Mouse (Mus musculus) T-helper 17 cell (primary cell): ENCODE data around the gene Adam11.

ENCODE experiments used
- in situ Hi-C, 2 experiments: fragments of 300-600 bp; cut with MboI, MseI; formaldehyde crosslinking; loops; 1 replicate in 1 of 2; 2 replicates in 1 of 2; pipeline ENCODE4 v1.15.1; 2025; ENCODE audit warnings: high pct_unique_total_duplicates in 2 of 2

Adam11 gene

DNA sequence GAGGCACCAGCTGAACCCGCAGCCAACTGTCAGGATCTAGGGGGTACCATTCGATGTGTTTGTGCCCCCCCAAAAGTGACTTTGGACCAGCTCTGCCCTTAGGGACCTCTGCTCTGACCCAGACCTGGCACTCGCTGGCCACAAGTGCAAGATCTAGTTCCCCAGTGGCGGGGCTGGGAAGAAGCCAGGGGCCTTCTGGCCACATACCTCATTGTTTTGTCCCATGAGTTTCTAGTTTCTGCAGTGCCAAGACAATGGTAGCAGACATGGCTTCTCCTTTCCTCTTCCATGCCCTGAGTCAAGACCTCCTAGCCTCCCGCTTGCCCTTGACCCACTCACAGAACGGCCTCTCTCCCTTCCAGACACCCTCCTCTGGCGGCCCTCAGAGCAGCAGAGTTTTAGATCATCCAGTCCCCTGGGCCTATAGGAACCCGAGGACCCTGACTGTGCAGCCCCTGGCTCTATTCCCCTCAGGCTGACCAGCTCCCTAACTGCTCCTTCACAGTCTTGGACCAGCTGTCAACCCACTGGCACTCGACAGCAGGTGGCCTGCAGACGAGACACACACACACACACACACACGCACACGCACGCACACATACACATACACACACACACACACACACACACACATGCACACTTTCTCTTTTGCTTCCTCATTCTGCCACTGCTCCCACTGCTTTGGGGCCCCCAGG is 8.2 kb upstream of the Adam11 start:
- in situ Hi-C loops = no loop called here

DNA sequence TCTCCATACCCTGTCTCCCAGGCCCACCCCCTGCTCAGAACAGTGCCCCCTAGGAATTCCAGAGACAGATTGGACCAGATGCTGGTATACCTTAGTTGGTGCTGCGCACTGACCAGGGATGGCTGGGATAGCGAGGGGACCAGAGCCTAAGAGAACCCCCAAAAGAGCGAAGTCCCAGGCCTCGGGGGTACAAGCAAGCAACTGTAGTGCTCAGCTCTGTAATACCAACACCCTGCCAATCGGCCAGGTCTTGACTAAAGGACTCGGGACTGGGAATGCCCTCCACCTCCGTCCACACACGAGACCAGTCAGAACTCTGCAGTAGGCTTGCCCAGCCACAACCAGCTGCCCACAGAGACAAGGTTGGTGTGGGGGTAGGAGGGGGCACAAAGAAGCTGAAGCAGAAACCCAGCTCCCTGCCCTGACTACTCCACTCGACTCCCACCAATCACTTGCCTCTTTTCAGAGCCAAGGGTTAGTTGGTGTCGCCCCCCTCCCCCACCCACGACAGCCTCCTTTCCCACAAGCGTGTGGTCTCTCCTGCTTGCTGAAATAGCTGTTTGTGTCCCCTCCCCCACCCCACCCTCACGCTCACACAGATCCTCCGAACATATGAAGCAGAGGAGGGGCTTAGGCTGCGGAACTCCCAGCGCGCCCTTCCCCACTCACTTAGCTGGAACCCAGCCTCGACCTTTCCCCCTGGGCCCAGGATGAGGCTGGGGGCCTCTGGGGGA is 7.5 kb upstream of the Adam11 start:
- in situ Hi-C loops = no loop called here

DNA sequence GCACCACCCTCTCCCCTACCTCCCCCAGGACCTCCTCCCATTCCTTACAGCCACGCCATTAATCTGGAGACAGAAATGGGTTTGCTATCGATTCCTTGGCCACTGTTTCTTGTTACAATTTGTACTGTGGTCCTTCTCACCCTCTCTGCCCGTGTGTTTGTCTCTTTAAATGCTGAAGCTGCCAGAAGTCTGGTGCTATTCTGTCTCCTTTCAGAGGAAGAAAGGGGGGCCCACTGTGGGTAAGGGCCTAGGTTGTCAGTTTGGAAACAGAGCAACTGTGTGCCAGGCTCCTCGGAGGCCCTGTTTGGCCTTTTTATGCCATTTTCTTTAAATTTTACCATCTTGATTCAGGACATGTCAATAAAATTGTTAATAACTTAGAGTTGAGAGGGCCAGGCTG is 6.8 kb upstream of the Adam11 start:
- in situ Hi-C loops = no loop called here

DNA sequence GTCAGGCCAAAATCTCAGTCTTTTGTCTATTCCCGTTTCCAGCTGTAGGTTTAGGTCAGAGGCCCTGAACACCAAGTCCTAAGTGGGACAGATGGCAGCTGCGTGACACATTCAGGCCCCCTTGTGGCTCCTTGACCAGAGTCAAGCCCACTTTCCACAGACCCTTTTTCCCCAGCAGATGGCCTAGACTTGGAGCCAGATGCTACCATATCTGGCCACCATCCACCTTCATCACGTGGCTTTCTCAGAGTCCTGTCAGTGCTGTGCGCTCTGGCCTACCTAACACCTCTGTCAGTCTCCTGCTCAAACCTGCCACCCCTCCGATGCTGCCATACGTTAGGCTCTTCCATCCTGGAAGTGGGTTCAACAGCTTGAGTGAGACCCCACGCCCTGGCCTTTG is 5.8 kb upstream of the Adam11 start:
- in situ Hi-C loops = no loop called here

DNA sequence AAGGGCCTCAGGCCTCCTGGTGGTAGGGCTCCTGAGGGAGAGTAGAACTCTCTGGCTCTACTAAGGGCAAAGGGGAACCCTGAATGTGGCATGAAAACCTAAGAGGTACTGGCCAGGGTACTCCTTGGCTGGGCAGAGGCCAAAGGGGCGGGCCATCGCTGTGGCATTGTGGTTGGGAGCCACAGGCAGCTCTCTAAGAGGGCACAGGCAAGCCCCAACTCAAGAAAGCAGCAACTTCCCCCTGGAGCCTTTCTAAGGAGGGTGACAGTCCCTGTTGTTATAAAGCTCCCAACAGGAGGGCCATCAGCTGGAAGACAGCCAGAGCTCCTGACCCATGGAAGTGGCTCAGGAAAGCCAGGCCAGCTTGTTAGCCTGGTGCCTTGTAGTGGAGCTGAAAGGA is 2.3 kb upstream of the Adam11 start:
- in situ Hi-C loops = no loop called here

DNA sequence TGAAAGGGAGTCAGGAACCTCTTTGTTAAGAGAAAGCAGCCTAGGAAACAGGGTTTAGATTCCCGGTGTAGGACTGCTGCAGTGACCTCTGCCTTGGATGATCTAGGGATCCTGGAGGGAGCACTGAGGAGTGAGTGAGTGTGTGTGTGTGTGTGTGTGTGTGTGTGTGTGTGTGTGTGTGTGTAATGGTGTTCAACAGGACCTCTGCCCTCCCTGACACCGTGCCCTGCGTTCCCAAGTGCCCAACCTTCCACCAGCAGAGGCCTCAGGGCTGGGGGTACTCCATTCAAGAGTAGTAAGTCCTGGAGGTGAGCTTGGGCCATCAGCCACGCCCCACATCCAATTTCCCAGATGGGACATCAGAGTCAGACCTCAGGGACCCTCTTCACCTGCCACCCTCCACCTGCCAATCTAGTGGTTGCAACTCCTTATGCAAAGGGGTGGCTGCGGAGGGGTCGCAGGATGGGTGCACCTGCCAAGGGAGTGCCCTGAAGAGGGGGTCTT is 382 bp upstream of the Adam11 start:
- in situ Hi-C loops = no loop called here

DNA sequence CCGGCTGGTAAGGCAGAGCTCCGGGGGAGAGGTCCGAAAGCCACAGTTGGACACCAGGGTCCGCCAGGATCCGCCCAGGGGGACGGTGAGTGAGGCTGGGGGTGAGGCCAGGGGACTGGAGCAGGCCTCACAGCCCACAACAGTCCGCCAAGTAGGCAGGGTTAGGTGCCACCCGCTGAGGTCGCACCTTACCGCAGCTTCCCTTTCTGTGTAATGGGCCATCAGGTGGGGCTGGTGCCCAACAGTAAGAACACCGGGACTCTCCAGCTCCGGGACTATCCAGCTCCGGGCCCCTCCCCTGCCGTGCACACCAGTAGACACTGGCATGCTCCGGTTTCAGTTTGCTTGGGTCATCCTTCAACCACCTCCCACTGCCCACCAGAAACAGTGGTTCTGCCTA is 1.0 kb downstream of the Adam11 start:
- in situ Hi-C loops = no loop called here

DNA sequence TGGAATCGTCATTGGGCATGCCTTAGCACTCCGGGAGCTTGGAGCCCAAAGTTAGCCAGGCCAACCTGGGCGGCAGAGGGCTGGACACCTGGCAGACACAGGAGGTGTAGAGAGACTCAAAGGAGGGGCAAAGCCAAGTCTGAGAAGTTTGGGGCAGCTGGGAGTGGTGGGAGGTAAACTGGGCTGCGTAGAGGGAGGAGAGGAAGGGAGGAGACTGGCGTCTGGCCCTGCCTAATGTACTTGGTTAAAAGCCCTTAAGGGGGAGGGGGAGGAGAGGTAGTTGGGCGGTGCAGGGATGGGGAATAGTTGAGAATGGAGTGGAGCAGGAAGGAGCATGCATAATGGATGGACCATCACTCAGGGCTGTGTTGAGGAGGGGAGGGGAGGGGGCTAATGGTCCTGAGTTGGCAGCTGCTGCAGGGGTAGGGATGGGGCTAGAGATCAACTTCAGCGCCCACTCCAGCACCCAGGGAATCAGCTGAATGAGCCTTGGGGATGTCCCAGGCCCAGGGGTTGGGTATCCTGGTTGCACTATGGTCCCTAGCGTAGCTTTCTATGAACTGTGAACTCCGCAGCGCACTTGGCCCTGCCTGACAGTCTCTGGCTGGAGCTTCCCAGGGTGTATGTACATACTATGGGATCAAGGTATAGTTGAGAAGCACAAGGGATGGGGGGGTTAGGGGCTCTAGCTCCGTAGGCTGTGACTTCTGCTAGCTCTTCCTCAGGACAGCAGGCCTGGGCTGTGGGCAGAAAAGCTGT is 1.9 kb downstream of the Adam11 start:
- in situ Hi-C loops = no loop called here

DNA sequence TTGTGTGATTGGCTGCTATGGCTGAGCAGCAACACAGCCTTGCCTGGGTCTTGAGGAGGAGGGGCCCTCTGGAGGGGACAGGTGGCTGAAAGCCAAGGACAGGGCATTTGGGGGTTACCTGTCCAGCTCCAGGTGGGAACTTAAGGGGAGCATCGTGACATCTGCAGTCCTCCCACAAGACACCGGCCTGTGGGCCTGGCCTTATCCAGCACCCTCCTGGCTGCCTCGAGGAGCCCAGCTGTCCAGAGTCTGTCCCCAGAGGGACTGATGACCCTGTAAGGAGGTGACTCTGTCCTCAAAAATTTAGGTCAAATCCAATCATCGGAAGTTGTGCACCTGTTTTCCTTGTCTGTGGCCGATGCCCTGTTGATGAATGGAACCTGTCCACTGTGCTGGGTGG is 4.2 kb downstream of the Adam11 start:
- in situ Hi-C loops = no loop called here

DNA sequence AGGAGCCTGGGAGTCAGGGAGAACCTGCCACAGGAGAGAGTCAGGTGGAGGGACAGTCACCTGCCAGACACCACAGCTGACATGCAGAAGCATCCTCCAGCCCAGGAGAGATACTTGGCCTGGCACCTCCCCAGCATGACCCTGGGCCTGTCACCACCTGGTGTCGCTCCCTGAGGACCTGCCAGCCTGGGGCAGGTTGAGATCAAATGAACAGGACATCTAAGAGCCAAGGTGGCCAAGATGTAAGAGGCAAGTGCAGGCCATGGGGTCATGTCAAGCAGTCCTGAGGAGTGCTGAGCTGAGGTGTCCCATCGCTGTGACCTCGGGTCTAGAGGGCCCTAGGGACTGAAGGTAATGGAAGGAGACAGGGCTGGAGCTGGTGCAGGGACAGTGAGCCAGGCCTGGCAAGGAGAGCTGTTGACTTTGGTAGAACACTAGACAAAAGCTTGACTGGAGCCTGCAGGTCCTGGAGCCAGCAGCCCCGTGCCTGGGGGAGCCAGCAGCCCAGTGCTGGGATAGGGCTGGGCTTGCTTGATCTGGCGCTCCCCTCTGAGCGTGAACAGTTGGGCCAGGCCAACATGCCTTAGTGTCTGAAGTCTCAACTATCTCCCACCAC is 5.9 kb downstream of the Adam11 start:
- in situ Hi-C loops = no loop called here

DNA sequence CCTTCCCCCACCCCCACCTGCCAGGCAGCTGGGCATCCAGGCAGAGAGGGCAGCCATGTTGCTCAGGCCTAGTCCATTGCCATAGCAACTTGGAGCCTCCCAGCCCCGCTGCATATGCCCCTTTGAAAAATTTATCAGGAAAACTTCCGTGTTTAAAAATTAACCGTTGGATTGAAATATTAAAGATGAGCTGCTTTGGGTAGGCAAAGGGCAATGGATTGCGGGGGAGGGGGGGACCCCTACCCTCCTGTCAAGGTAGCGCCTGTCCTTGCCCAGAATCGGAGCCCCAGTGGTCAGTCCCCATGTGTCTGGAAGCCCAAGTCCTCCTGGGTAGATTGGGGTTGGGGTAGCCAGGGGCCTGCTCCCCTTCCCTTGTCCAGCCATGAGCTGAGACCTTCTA is 7.9 kb downstream of the Adam11 start:
- in situ Hi-C loops = no loop called here

DNA sequence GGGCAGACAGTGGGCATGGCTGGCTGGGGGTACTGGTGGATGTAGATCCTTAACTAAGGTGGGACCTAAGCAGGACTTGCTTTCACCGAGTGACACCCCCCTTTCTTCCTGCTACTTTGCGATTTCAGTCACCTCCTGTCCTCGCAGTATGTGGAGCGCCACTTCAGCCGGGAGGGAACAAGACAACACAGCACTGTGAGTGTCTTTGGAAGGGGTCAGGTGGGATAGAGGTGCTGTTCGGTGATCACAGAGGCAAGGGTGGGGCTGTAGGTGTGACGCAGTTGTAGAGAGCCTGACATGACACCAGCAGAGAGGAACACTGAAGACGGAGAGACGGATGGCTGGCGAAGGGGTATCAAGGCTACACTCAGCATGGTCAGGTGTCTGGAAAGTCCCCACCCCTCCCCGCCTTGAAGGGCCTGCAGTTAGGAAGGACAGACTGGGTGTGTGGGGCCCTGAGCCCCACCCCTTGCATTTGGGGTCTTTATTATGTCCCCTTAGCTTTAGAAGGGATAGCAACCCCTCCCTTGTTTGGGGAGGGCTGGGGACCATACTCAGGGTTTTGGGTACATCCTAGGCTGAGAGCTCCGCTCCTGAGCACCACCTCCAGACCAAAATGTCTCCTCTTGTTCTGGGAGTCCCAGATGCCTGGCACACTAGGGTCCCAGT is 8.9 kb downstream of the Adam11 start:
- in situ Hi-C loops = no loop called here

DNA sequence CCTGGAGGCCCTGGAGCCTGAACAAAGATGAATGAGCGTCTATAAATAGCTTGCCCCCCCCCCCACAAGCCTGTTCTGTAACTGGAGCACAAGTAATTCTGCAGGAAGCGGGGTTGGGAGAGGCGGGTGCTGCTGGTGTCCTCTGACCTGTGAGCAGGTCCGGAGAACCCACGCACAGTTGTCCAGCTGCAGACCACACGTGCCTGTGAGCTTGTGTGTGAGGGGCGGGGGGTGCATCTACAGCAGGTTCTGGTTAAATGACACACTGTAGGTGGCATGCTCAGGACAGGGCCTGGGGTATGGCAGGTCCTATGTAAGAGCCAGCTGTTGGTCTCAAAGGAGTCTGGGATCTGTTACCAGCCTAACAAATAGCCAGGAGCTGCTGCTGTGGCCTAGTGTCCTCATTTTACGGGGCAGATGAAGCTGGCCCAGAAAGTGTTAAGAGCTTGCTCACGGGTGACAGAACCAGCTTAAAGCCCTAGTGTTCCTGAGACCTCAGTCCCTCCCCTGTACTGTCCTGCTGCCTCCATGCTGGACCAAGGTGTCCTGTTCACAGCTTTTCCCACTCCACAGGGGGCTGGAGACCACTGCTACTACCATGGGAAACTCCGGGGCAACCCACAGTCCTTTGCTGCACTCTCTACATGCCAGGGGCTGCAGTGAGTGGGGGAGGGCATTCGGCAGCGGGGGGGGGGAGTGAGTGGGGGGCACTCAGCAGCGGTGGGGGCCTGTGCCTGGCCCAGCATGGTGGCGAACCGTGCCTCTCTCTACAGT is 9.6 kb downstream of the Adam11 start:
- in situ Hi-C loops = no loop called here

DNA sequence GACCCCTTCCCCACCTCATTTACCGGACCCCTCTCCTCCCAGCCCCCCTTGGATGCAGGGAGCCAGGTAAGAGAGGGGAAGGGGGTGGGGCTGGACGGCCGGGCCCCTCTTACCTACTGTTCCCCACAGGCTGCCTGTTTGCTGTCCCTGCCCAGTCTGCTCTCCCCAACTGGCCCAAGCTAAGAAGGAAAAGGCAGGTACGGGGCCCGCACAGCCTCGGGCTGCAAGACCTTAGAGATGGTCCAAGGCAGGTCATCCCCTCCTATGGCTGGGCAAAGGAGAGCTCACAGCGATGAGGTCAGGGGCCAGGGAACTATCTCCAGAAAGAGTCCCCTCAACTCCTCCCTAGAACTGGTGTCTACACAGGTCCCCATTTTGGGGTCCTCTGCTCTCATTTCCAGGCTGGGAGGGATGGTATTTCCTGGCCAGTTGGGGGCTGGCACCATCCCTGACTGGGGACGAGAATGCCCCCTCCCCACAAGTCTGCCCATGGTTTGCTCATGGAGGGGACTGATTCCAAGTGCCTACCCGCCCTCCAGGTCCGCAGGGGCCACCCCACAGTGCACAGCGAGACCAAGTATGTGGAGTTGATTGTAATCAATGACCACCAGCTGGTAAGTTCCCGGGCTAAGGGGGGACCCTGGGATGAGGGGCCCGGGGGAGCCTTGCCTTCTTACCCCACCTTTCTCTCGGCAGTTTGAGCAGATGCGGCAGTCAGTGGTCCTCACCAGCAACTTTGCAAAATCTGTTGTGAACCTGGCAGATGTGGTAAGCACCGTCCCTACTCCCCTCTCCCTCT is 10.9 kb downstream of the Adam11 start:
- in situ Hi-C loops = no loop called here

DNA sequence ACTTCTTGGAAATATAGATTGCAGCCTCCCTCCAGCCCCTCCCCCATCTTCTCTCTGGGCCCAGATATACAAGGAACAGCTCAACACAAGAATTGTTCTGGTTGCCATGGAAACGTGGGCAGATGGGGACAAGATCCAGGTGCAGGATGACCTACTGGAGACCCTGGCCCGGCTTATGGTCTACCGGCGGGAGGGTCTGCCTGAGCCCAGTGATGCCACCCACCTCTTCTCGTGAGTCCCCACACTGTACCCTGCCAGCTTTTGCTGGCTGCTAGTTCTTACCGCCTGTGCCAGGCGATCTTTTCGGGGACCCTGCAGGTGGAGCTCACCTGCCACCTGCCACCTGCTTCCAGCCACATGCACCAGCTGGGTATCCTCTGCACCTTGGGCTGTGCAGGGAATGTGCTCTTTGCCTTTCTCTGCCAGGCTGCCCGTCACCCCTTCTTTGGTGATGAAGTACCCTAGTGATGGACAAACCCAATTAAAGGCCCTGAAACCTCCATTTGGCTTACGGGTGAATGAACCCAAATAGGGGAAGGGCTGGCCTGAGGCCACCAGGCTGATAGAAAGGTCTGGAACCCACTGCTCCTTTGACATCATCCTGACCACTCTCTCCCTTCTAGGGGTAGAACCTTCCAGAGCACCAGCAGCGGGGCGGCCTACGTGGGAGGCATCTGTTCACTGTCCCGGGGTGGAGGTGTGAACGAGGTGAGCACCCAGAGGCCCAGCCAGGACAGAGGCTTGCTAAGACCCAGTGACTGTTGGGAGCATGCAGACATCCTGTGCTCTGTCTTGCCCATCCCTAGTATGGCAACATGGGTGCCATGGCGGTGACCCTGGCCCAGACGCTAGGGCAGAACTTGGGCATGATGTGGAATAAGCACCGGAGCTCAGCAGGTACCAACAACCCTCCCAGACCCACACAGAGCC is 11.8 kb downstream of the Adam11 start:
- in situ Hi-C loops = no loop called here

DNA sequence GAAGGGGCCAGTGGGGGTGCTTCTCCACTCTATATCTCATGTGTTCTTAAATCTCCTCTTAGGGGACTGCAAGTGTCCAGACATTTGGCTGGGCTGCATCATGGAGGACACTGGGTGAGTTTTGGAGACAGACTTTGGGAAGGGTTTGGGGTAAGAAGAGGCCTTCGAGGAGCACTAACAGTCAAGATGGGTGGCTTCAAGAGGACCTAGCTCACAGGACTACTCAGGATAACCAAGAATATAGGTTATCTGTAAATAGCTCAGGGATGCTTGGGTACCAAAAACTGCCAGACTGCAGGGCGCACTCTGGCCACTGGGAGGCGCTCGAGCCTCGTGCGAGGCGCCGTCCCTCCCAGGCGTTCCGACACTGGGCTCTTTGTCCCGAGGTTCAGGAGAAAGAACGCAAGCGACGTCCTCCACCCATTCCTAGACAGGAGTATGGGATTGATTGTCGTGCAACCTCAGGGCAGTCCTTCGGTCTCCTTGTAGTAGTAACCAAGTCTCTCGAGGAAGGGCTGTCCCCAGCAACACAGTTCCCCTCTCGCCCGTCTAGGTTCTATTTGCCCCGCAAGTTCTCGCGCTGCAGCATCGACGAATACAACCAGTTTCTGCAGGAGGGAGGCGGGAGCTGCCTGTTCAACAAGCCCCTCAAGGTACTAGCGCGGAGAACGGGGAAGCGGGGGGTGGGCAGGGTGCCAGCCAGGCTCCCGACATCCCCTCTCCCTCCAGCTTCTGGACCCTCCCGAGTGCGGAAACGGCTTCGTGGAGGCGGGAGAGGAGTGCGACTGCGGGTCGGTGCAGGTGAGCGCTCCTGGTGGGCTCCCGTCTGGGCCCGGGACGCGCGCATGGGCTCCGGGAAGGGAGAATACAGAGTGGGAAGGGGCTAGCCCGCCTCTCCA is 12.7 kb downstream of the Adam11 start:
- in situ Hi-C loops = no loop called here

DNA sequence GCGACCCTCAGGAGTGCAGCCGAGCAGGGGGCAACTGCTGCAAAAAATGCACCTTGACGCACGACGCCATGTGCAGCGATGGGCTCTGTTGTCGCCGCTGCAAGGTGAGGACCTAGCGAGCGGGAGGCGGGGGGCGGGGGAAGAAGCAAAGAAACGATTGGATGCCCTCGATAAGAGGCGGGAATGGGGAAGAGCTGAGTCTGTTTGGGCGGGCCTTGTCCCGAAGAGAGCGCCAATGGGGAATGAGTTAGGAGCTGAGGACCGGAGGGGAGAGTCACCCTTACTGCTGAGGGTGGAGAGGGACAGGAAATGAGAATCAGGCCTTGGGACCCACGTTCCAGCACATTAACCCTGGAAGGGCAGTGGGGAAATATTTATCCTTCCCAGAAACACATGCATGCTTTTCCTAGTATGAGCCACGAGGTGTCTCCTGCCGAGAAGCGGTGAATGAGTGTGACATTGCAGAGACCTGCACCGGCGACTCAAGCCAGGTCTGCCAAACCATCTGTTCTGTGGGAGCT is 13.4 kb downstream of the Adam11 start:
- in situ Hi-C loops = loop anchor here in 1 of 2 experiments (5.0 kb wide), 1 partner anchor 78 kb away; no protein-coding TSS in a partner anchor
